Mouse (Mus musculus) intestine, postnatal 0 days (tissue): ENCODE results near the gene Tob2. TPM values are rescaled to one million over a fixed set of nuclear protein-coding genes. Genes with fewer than 3 reads are reported as not detected.

ENCODE experiments used
- ATAC-seq: fragments of 200-750 bp; cut with Nextera tagmentation; 2 replicates; pipeline ENCODE4 v1.8.0; 2017; ENCODE audit warnings: mild to moderate bottlenecking, moderate TSS enrichment, moderate library complexity
- H3K27ac ChIP-seq: fragments of 300-500 bp; sonication (generic); 2 replicates; pipeline ENCODE4 v1.5.1; 2014; ENCODE audit warnings: mild to moderate bottlenecking, low read depth, low read length, moderate library complexity
- H3K27me3 ChIP-seq: fragments of 300-500 bp; sonication (generic); replicated peaks from 2 replicates; pipeline ENCODE4 v1.6.1; 2014; ENCODE audit warnings: low read length, mixed read lengths; ENCODE audit not compliant: control insufficient read depth, insufficient read depth
- H3K36me3 ChIP-seq: fragments of 300-500 bp; sonication (generic); 2 replicates; pipeline ENCODE4 v1.6.1; 2014; ENCODE audit warnings: mild to moderate bottlenecking, moderate library complexity; ENCODE audit not compliant: control insufficient read depth, insufficient read depth
- H3K4me1 ChIP-seq: fragments of 300-500 bp; sonication (generic); replicated peaks from 2 replicates; pipeline ENCODE4 v1.6.1; 2014; ENCODE audit warnings: antibody characterized with exemption, low read length, mixed read lengths; ENCODE audit not compliant: control insufficient read depth, insufficient read depth
- H3K4me2 ChIP-seq: fragments of 300-500 bp; sonication (generic); replicated peaks from 2 replicates; pipeline ENCODE4 v1.6.1; 2014; ENCODE audit warnings: low read depth, mild to moderate bottlenecking, moderate library complexity
- H3K4me3 ChIP-seq: fragments of 300-500 bp; sonication (generic); 2 replicates; pipeline ENCODE4 v1.5.1; 2014; ENCODE audit warnings: low read depth, low read length
- H3K9ac ChIP-seq: fragments of 300-500 bp; sonication (generic); 2 replicates; pipeline ENCODE4 v1.6.1; 2014; ENCODE audit warnings: mild to moderate bottlenecking, low read depth, low read length
- H3K9me3 ChIP-seq: fragments of 300-500 bp; sonication (generic); 2 replicates; pipeline ENCODE4 v1.6.1; 2016; ENCODE audit warnings: mixed run types; ENCODE audit not compliant: control insufficient read depth
- CTCF ChIP-seq: sonication (generic); IDR thresholded peaks from 2 replicates; pipeline ENCODE4 v1.5.1; 2016; ENCODE audit warnings: low read depth, mild to moderate bottlenecking, control low read depth, antibody characterized with exemption, moderate library complexity
- WGBS: fragments of 180-500 bp; shearing (Covaris S2); extraction: QIAGEN DNeasy Blood & Tissue Kit; methylation state at CpG from one replicate; pipeline ENCODE4 v1.1.7; 2014; 5-methylcytosine and 5-hydroxymethylcytosine counted together
- polyA plus RNA-seq: library from polyadenylated mRNA; unstranded; fragments of >200 nt; fragmentation: Nextera tagmentation; extraction: Ambion mirVana; gene quantifications from 2 replicates; pipeline ENCODE4 v1.2.1, GENCODE M21; 2015

Gene Tob2
- polyA plus RNA-seq, 1 experiment from 2014 or later, result 19.8 TPM

DNA sequence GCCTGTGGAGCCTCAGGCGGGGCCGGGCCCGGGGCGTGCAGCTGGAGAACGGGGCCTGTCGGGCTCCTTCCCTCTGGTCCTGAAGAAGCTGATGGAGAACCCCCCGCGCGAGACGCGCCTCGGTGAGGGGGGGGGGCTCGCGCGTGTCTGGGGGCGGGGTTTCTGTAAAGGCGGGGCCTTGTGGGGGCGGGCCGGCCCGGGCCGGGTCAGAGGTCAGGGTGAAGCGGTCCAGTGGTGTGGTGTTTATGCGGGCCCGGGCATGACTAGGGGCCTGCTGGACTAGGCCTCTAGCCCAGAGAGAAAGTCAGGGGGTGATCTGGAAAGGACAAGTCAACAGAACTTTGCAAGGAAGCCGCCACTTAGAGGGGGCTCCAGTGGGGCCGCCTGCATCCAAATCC lies 47.0 kb downstream of the Tob2 start:
- 5% methylated on average over 13 of the region's 26 CpGs for WGBS
- no peak for TF ChIP-seq CTCF
- ATAC-seq, result peak; percentile 3; the same call in 1 of the 2 replicates

DNA sequence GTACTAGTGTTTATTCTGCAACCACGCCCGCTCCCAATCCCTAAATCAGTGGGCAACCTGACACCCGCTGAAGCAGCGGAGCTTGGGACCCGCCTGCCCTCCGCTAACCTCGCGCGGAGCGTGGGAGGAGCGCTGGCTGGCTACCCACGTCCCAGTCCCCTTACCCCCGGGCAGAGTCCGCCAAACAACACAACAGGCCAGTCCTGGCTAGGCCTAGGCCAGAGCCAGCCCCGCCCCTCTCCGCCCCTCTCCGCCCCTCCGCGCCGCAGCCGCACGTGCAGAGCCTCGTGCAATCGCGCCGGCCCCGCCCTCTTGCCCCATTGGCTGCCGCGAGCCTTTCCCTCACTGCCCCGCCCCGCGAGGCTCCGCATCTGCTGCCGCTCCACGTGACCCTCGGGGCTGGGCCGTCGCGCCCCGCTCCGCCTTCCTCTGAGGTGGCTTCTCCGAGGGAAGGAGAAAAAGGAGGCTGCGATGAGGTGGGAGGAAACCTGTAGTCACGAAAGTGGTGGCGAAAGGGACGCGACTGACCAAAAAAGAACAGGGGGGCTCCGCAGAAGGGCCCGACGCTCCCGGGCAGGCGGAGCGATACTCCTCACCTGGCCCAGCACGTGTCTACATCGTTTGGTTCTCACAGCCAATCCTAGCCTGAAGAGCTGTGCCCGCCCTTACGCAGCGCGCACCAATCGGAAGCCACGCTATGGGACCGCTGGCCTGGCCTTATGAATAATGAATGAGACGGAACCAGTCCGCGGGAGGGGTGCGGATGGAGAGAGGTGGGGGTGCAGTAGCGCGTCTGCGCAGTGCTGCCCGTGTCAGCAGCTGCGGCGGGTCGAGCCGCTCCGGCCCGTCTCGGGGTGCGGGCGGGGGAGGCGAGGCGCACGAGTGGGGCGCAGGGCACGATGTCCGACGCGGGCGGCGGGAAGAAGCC lies 47.7 kb downstream of the Tob2 start:
- no peak for TF ChIP-seq CTCF

More for the DNA sequence above, 47.0 kb downstream of the Tob2 start:
- Histone ChIP-seq H3K4me2 (peak overlapping the region; percentile 93), H3K9me3 (no peaks in the 10 kb centered on the region), H3K9ac (peak overlapping the region; percentile 79), H3K4me3 (peak overlapping the region; percentile 72), H3K36me3 (peaks cover 18% of the 10 kb centered on the region), H3K4me1 (0 out of 2 replicates have a peak, but pooled peaks cover 2% of the 10 kb centered on the region), H3K27ac (peak overlapping the region; percentile 93), H3K27me3 (no peaks in the 10 kb centered on the region)

DNA sequence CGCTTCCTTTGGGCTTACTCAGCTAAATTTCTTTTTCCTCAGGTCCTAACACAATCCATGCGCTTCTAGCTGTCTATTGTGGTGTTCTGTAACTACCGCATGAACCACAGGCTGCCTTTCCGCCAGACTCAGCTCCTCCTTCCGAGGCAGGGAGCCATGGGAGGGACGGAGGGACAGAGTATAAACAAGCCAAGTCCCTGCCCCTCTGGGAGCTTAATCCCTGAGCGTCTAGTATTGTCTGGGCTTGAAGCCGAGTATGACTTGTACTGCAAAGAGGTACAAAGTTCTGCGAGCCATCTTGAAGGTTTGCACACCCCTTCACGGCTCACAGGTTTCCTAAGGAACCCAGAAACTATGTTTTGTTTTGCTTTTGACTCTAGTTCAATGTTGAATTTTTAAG lies 48.4 kb downstream of the Tob2 start:
- TF ChIP-seq CTCF, result no peak
- ATAC-seq, result peak; percentile 52
- Histone ChIP-seq H3K36me3 (peaks cover 6% of the 10 kb centered on the region), H3K4me3 (peak overlapping the region; percentile 72), H3K9me3 (no peaks in the 10 kb centered on the region), H3K27ac (peak overlapping the region; percentile 93), H3K9ac (peak overlapping the region; percentile 79), H3K4me2 (peak overlapping the region; percentile 93), H3K4me1 (0 out of 2 replicates have a peak, but pooled peaks cover 2% of the 10 kb centered on the region), H3K27me3 (no peaks in the 10 kb centered on the region)
- whole genome bisulfite sequencing, result under 1% methylated on average over 10 of the region's 10 CpGs

More for the DNA sequence above, 47.7 kb downstream of the Tob2 start:
- peak overlapping the region; percentile 79 for H3K9ac ChIP-seq
- 0 out of 2 replicates have a peak, but pooled peaks cover 2% of the 10 kb centered on the region for H3K4me1 ChIP-seq
- H3K4me2 ChIP-seq, result peak overlapping the region; percentile 93
- peak overlapping the region; percentile 72 for H3K4me3 ChIP-seq
- ATAC-seq, result peak; percentile 97
- WGBS, result under 1% methylated on average over 87 of the region's 89 CpGs
- H3K9me3 ChIP-seq, result no peaks in the 10 kb centered on the region
- peak overlapping the region; percentile 93 for H3K27ac ChIP-seq
- H3K27me3 ChIP-seq, result no peaks in the 10 kb centered on the region
- H3K36me3 ChIP-seq, result peaks cover 13% of the 10 kb centered on the region

DNA sequence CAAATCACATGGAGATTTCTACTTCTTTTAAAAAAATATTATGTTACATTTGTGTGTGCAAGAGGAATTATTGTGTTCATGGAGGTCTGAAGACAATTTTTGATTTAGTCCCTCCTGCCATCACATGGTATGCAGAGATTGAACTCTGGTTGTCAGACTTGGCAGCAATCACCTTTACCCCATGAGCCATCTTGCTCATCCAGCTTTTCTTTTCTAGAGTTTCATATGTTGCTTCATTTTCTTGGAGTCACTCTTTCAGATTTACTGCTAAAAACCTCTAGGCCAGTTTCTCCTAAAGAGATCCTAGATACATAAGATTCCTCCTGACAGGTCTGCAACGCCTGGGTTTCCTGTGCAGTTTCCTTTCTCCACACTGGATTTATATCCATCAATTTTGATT lies 49.0 kb downstream of the Tob2 start:
- H3K9ac ChIP-seq, result no peak overlapping the region
- 40% methylated on average over 1 of the region's 1 CpGs for WGBS
- H3K27me3 ChIP-seq, result no peaks in the 10 kb centered on the region
- no peaks in the 10 kb centered on the region for H3K9me3 ChIP-seq
- peak overlapping the region; percentile 93; the same call in 1 of the 2 replicates for H3K27ac ChIP-seq
- H3K4me1 ChIP-seq, result 0 out of 2 replicates have a peak, but pooled peaks cover 1% of the 10 kb centered on the region
- H3K36me3 ChIP-seq, result no peaks in the 10 kb centered on the region
- ATAC-seq, result no peak
- no peak overlapping the region for H3K4me3 ChIP-seq
- peak overlapping the region; percentile 93 for H3K4me2 ChIP-seq
- TF ChIP-seq CTCF, result no peak

DNA sequence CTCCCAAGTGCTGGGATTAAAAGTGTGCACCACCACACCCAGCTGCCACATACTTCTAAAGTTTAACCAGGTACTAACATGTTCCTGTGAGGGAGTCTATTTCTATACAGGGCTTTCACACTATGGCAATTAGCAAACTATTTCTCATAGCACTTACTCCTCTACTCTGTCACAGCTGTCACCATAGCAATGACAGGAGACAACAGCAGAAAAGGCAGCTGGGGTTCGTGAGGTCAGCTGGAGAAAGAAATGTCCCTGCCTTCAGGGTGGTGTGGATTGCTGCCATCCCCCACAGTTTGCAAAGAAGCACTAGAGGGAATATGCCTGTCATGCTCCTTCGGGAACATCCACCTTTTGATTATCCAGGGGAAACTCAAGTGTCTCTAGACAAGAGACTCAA lies 49.8 kb downstream of the Tob2 start:
- H3K4me1 ChIP-seq, result no peaks in the 10 kb centered on the region
- WGBS, result 83% methylated on average over 2 of the region's 2 CpGs
- no peak for TF ChIP-seq CTCF
- H3K27me3 ChIP-seq, result no peaks in the 10 kb centered on the region
- ATAC-seq, result no peak
- no peak overlapping the region for H3K9ac ChIP-seq
- H3K4me3 ChIP-seq, result no peak overlapping the region
- H3K4me2 ChIP-seq, result no peak overlapping the region
- no peaks in the 10 kb centered on the region for H3K36me3 ChIP-seq
- H3K27ac ChIP-seq, result no peak overlapping the region
- H3K9me3 ChIP-seq, result no peaks in the 10 kb centered on the region

DNA sequence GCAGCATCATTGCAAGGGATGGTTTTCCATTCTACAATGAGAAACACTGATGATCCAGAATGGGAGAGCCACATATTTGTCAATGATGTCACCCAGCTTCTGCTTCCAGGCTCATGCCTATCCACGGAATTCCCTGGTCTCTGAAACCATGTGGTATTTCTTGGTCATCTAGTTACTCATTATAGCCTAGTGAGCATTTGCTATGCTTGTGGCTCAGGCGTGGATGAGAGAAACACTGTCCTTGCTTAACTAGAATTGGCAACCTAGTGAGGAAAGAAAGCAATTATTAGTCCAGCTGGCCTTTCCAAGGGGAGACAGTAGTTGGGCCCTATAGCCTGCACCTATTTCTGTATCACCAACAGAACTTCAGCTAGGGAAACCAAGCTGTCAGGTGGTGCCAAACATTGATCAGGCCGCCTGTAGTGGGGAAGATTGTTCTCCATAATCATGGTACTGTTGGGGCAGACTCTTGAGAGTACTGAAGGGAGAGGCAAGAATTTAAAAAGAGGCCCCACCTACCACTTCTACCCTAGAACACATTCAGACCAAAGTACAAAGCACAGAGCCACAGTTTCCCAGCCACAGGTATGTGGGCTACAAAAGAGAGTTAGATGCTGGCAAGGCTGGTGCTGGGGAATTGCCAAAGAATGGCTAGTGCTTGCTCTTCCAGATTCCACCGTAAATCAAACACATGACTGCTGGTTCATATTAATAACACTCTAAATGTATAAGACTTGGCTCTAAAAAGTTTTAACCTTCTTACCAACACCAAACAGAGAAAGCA lies 51.8 kb downstream of the Tob2 start:
- Histone ChIP-seq H3K27ac (no peak overlapping the region), H3K4me2 (no peak overlapping the region), H3K4me1 (no peaks in the 10 kb centered on the region), H3K4me3 (no peak overlapping the region), H3K36me3 (no peaks in the 10 kb centered on the region), H3K9me3 (no peaks in the 10 kb centered on the region), H3K9ac (no peak overlapping the region), H3K27me3 (no peaks in the 10 kb centered on the region)
- TF ChIP-seq CTCF, result no peak
- ATAC-seq, result no peak
- WGBS, result 82% methylated on average over 4 of the region's 4 CpGs
